Mouse (Mus musculus): ENCODE data around the gene Tex21. TPM values are rescaled to one million over a fixed set of nuclear protein-coding genes. Genes with fewer than 3 reads are reported as not detected.

The Tex21 gene
- total RNA-seq (2023) = 1 to 10 TPM in 1 of 2 experiments, under 1 TPM in 1; 0.95 to 1.1 TPM

DNA sequence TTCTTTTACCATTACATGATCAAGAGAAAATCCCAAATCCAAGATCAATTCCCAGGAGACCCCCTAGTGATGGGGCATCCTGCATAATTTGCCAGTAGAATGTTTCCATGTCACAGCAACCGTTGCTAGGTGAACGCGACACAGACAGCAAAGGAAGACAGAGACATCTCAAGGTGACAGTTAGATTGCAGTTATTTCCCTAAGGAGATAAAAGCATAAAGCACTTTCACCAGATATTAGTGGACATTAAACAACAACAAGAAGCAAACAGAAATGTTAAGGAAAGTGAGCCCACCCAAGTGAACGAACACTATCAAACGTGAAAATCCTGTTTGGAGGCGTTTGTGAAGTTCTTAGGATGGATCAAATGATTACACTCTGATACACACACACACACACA, at the start of gene Tex21:
Gene Tex21, minus strand, starts transcription at position 101 of the 400 bp plus-strand sequence.

DNA sequence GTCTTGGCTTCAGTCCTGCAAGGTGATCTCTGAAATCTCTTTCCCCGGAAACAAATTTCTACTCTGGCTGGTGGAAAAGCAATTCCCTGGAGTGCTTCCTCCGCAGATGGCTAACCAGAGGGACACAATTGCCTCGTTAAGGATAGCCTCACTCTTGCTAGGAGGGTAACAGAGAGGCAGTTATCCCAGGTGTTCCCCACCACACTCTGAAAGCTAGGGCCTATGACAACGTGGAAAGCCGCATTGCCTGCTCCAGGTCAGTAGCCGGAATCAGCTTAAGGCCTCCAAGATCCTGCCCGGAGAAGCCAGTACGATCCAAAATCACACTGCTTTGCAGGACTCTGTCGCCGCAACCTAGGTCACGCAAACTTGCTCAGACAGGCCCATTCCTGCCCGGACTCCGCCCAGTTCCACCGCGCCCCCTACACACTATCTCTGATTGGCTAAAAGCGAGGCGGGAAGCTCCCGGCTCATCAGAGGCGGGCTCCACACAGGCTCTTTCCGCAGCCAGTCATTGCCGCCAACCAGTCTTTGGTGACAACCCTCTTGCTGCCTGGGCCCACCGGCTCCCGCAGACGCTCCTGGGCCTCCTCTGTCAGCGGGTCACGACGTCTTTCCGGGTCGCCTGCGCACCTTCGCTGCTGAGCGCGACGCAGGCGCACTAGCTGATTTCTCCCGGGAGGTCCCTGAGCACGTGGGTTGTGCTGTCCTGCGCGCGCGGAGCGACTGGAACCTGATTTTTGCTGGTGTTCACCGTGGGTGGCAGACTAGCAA, 8.4 kb upstream of the Tex21 start, which contains the start of gene Mthfd1:
Gene Mthfd1, plus strand, starts transcription at position 574 of the 774 bp plus-strand sequence.

DNA sequence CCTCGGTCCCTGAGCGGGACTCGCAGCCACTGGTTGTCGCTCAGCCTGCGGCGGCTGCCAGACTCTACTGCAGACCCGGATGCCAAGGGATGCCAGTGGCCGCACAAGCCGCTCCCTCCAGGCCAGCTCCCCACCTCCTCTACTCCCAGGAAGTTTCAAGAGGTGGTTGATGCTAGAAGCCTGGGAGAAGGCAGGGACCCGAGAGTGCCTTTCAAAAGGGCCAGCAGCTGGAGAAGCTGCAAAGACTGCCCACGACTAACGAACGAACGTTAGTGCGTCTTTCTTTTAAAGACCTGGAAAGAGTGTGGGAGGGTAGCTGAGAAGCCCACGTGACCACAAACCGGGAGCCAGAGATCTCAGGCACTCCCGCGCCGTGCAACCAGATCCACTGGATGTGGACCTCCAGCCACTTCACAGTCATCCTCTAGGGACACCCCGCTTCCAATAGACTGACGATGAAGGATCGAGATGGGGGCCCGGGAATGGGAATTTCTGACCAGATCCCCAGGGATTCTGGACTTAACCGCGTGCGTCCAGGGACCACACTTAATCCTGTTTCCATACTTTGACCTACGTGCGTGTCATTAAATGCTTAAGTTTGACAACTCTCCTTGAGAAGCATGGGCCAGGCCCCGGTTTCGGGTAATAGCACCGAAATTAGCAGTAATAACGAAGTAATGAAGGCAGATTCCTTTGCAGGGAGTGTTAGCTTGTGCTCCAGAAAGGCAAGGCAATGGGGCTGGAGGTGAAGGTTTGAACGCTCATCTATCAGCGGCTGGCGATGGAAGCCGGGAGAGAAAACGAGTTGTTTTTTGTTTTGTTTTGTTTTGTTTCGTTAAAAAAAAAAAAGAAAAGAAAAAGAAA, 69.3 kb downstream of the Tex21 start, which contains the start of gene Esr2:
Gene Esr2, minus strand, starts transcription at position 260 of the 864 bp plus-strand sequence.

Other genes with a start within 250 kb of the Tex21 start
- not detected for gene Esr2, start 69.5 kb downstream of the Tex21 start, total RNA-seq (2023)
- gene Mthfd1, start 8.6 kb upstream of the Tex21 start, total RNA-seq (2023) = 10 to 100 TPM; 56.5 TPM
- gene Akap5, start 78.1 kb upstream of the Tex21 start, total RNA-seq (2023) = 1 to 10 TPM; 1.6 to 2.3 TPM
- 10 to 100 TPM; 35.8 to 39.0 TPM for gene Zbtb25, start 122.9 kb upstream of the Tex21 start, total RNA-seq (2023)
- 10 to 100 TPM; 15.1 to 19.3 TPM for gene Zbtb1, start 123.5 kb upstream of the Tex21 start, total RNA-seq (2023)
- 1 to 10 TPM; 9.9 to 10.0 TPM for gene Hspa2, start 157.4 kb upstream of the Tex21 start, total RNA-seq (2023)
- gene Ppp1r36, start 170.8 kb upstream of the Tex21 start, total RNA-seq (2023) = not detected